Mouse (Mus musculus): Measurements from ENCODE around the gene Pold2.

DNA sequence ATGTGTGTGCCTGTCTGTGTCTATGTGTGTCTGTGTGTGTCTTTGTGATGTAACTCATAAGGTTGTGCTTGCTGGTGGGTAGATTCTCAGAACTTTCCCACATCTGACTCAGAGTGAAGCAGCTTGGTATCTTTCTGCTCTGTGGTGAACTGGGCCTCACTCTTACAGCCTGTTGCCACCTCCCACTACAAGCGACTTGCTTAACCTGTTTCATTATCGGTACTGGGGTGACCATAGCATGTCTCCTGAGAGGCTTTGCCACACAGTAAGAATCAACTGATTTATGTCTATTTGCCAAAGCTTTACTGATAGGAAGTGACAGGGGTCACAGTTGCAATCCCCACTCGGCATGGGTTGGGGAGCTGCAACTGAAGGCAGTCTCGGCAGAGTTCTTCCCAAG, 30.6 kb upstream of the Pold2 start:
- TF ChIP-seq CTCF (IDR thresholded peaks at IDR 0.05; ENCODE audit: low read depth, low read length) (no peak), POLR2A (IDR thresholded peaks at IDR 0.05; ENCODE audit: insufficient read depth, low read length) (no peak), EP300 (IDR thresholded peaks at IDR 0.05; ENCODE audit: insufficient read depth, low read depth, low read length) (no peak)

Data from ES-Bruce4 (cell line).